Mouse (Mus musculus) kidney, adult 2 months (tissue): ENCODE measurements at regions not wholly inside any gene's neighbourhood (a gene's known extent, or its start where the extent isn't known, plus 50 kb on each side); places are given as distances from the start of the nearest gene placed in this dataset.

Experiments
- CTCF ChIP-seq: fragments of 200-500 bp; conservative IDR thresholded peaks from 2 replicates; pipeline ENCODE4 v1.5.1; 2011; ENCODE audit warnings: low read depth, mild to moderate bottlenecking, control low read depth, low read length, moderate library complexity, mixed read lengths; ENCODE audit not compliant: insufficient read depth, insufficient read length
- POLR2A ChIP-seq: fragments of 200-500 bp; IDR thresholded peaks from one replicate; pipeline ENCODE4 v1.6.1; 2011; ENCODE audit warnings: low read depth, low read length, control low read depth

DNA sequence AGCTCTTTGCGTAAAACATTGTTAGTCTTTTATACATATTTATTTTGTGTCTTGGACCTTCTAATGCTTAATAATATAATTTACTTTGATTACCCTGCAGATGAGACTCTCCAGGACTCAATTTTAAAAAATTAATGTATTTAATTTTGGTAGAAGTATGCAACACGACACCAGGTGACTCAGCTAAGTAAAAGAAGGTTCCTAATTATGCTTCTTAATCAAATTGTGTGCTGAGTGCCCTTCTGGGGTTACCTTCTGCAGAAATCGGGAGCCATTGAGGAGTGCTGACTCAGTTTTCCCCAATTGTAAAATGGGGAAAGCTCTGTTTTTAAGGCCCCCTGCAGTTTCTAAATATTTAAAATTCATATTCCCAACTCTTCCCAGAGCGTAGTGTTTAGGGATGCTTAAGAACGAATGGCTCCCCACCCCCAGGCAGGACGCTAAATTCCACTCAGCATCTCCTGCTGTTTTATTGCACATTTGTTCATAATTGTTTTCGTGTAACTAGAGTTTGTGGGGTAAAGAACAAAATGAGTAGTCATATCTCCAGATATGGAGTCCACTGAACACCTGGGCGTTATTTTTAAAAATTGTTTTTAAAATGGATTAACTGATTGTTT is 315.5 kb downstream of the Stim2 start:
- TF ChIP-seq POLR2A (no peak), CTCF (no peak)
